Mouse (Mus musculus): Measurements from ENCODE around the gene Lrrc23.

GRCm38 (mm10) chr6:124828101-124828592 lies 48.6 kb upstream of the Lrrc23 start:
- no peak for TF ChIP-seq CTCF (IDR thresholded peaks at IDR 0.05; ENCODE audit: low read depth, low read length)
- no peak for TF ChIP-seq TAL1 (conservative IDR thresholded peaks at IDR 0.05; ENCODE audit: low read depth, low read length)
- TF ChIP-seq GATA1 (IDR thresholded peaks at IDR 0.05; ENCODE audit: borderline replicate concordance, low read length): no peak
